Mouse (Mus musculus) MEL (cell line): ENCODE results near the gene Narf.

ENCODE experiments used
- CTCF ChIP-seq, 3 experiments: IDR thresholded peaks in 2 of 3; conservative IDR thresholded peaks in 1 of 3; 2 replicates each; pipeline ENCODE4 v1.5.1; 2011 to 2012; ENCODE audit warnings: low read length in 3 of 3, low read depth in 2 of 3, mild to moderate bottlenecking in 2 of 3, improper control_type of control experiment in 1 of 3, inconsistent platforms in 1 of 3, mixed read lengths in 1 of 3, moderate library complexity in 1 of 3; ENCODE audit not compliant: control insufficient read depth in 1 of 3, insufficient read depth in 1 of 3, poor library complexity in 1 of 3, severe bottlenecking in 1 of 3
- MAZ ChIP-seq: IDR thresholded peaks from 2 replicates; pipeline ENCODE4 v1.6.1; 2012; ENCODE audit warnings: low read depth, mild to moderate bottlenecking, inconsistent platforms, low read length, improper control_type of control experiment
- MYB ChIP-seq: IDR thresholded peaks from 2 replicates; pipeline ENCODE4 v1.6.1; 2011; ENCODE audit warnings: mild to moderate bottlenecking, low read depth, low read length, improper control_type of control experiment
- POLR2A ChIP-seq, 2 experiments: IDR thresholded peaks; 2 replicates each; pipeline ENCODE4 v1.6.1; 2011 to 2012; ENCODE audit warnings: low read length in 2 of 2, mild to moderate bottlenecking in 2 of 2, control low read depth in 1 of 2, improper control_type of control experiment in 1 of 2, low read depth in 1 of 2, moderate library complexity in 1 of 2; ENCODE audit not compliant: control insufficient read depth in 1 of 2, insufficient read depth in 1 of 2, poor library complexity in 1 of 2

DNA sequence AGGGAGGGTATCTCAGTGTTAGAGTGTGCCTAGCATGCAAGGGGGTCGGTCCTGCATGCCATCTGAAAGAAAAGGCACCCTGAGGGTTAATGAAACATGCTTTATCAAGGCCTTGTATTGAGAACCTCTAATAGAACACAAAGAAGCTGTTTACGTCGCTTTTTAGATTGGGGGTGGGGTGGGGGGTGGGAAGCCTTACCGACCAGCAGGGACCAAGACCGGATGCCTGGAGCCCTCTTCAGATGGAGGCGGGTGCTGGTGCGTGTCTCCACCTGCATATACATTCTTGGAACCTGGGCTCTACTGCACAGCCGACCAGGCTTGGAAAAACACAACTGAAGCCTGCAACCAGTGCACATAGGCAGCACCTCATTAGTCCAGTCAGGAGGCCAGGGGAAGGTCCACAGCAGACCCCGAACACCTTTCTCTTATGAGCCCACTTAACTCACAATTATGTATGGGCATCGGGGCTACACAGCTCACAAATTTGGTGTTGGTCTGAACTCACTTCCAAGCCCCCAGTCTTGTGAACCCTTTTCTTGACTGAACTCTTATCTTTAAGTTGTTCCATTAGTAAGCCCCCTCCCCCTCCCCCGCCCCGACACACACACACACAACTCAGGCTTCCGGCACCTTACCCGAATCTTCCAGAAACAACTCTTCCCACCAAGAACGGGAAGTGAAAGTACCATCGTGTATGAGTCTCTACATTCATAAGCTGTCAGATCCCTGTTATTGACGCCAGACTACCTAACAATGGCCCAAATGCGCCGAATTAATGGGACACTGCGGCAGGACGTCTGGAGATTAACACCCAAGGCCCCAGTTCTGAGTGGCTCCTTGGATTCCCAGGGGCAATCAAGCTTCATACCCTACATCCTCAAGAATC lies 8.7 kb upstream of the Narf start:
- TF ChIP-seq MYB (no peak), MAZ (no peak), CTCF (IDR thresholded peaks at IDR 0.05 in 2 of 3, conservative IDR thresholded peaks at IDR 0.05 in 1 of 3; ENCODE audit: control insufficient read depth in 1 of 3, insufficient read depth in 1 of 3, low read depth in 2 of 3, low read length in 3 of 3, poor library complexity in 1 of 3, severe bottlenecking in 1 of 3) (no peak), POLR2A (IDR thresholded peaks at IDR 0.05; ENCODE audit: control insufficient read depth in 1 of 2, insufficient read depth in 1 of 2, low read depth in 1 of 2, low read length in 2 of 2, poor library complexity in 1 of 2) (no peak)
